Mouse (Mus musculus) kidney, adult 18-20 months (tissue): ENCODE measurements around the gene Rad51b.
"Not testable (repeated sequence)": the region's sequence is repeated elsewhere in the genome, so short reads cannot be mapped to it uniquely, and the experiment has no call there.

Source experiments
- DNase-seq: peaks from one replicate; pipeline ENCODE4 v3.0.0; 2021

Gene Rad51b

DNA sequence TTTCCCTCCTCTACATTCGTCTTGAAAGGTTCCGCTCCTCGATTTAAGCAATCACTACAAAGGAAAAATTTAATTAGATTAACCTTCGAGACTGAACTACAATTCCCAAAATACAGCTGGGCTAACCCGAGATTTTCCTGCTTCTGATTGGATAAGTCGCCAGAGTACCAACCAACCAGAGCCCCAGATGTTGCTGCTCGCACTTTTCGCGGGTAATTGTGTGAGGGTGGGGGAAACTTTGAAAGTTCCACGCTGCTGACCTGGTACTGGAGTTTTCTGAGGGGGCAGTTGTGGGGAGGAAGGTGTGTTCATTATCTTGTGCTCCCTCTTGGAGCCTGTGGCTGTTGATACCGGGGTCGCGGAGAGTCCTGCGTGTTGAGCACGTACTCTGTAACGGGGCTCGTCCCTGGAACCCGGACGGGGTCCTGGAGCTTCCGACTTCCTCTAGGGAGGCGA lies at the start of gene Rad51b:
Gene Rad51b (plus strand): TSS at position 162 of the 456 bp plus-strand sequence.
- DNase-seq: peak; percentile 68

- DNase-seq: no peak
Measured at GRCm38 (mm10) chr12:79248110-79248509, 49.0 kb upstream of the Rad51b start.

DNA sequence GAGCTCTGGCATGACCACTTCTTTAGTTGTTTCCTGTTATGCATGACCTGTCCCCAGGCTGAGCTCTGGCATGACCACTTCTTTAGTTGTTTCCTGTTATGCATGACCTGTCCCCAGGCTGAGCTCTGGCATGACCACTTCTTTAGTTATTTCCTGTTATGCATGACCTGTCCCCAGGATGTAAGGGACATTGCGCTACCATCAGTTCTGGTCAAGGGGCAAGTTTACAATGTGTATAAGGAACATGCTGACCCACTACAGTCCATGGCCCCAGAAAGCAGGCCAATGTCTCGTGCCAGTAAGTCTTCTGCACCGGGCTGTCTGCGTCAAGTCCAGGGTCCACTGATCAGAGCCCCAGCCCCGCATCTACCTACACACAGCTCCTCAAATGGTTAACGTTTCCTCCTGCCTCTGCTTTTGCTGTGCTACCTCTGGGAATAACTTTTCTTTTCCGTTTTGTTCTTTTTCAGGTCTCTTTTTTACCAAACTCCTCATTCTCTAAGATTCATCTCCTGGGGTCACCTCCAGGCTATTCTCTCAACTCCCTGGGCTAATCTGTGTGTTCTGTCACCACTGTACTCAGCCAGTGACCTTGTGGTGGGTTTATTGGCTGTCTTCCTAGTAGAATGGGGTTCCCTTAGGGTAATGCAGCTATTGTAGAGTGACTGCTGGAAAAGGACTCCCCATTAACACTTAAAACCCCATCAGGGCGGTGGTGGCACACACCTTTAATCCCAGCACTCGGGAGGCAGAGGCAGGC lies 43.6 kb upstream of the Rad51b start:
- DNase-seq: peak; percentile 32

- DNase-seq: no peak
Measured at GRCm38 (mm10) chr12:79254975-79255374, 42.1 kb upstream of the Rad51b start.

- no peak for DNase-seq
Measured at GRCm38 (mm10) chr12:79260154-79260553, 36.9 kb upstream of the Rad51b start.

DNA sequence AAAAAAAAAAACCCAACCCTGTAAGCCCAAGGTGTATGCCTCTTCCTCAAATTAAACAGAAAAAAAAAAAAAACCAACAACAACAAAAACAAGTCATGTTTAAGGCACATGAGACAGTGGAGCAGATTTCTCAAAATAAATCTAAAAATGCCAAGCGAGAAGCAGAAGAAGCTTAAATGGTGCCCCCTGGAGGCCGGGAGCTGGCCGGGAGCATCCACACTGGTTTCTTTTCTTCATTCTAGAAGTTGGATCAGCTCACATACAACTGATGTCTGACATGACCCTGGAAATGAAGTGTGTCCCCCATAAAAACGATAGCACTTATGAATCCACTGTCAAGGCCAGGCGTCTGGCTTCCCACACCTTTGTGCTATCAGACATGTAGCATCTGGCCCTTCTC lies 36.0 kb upstream of the Rad51b start:
- DNase-seq: peak; percentile 35

DNA sequence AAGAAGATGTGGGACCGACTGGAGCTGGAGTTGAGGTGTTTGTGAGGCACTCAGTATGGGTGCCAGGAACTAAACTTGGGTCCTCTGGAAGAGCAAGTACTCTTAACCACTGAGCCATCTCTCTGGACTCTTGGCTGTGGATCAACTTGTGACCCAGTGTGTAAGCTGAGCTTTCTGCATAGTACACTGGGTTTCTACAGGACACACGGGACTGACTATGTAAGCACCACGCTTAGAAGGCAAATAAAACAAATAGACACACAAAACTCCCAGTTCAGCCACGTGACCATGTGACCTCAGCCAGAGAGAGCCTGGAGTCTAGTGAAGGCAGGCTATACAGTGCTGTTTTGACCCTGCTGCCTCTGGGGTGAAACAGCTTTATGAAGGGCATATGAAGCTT lies 24.5 kb upstream of the Rad51b start:
- no peak for DNase-seq

GRCm38 (mm10) chr12:79279513-79280115 lies 17.5 kb upstream of the Rad51b start:
- DNase-seq: no peak

- no peak for DNase-seq
Measured at GRCm38 (mm10) chr12:79282595-79282994, 14.5 kb upstream of the Rad51b start.

DNA sequence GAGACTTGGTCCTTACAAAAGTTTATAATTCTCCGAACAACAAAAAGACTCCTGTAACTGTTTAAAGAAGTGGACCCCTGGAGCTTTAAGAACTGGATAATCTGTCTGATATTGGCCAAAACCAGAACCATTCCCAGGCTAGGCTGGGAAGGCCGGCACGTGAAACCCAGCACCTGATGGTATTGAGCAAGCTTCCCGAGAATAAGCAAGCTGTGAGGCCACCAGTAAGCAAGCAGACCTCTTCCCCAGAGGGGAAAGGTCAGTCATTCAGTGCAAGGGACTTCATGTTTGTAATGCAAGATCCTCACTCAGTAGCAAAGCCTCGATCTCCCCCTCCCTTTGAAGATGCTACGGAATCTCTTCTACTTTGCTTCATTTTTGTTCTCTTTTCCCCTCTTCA lies 4.2 kb upstream of the Rad51b start:
- peak; percentile 11 for DNase-seq

DNA sequence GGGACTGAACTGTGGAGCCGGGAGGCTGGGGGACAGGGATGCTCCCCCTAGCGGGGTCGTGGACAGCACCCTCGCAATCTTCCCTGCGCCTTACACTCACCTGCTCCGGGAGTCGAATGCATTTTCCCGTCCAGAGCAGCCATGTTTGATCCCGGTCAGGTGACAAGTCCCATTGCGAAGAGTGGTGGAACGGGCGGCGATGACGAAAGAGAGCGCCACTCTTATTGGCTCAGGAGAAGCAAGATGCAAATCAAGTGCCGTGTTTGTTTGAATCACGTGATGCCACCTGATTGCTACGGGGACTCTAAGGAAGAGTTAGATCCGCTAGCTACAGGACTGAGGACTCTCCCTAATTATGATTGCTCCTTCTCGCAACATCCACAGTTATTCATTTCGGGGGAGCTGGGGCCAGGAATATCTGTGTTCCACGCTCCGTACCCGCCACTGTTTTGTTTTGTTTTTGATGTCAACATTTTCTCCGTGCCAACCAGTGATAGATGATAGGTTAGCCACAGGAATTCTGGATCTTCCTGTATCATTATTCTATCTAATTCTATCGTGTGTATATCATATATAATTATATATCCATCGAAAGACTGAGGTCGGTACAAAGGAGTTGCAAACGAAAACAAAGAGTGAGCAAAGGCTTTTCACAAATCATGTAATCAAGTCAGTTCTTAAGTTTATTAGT lies 811 bp upstream of the Rad51b start, which contains the start of gene Zfyve26:
Gene Zfyve26 (minus strand): TSS at position 179 of the 691 bp plus-strand sequence.
- peak; percentile 93 for DNase-seq

DNA sequence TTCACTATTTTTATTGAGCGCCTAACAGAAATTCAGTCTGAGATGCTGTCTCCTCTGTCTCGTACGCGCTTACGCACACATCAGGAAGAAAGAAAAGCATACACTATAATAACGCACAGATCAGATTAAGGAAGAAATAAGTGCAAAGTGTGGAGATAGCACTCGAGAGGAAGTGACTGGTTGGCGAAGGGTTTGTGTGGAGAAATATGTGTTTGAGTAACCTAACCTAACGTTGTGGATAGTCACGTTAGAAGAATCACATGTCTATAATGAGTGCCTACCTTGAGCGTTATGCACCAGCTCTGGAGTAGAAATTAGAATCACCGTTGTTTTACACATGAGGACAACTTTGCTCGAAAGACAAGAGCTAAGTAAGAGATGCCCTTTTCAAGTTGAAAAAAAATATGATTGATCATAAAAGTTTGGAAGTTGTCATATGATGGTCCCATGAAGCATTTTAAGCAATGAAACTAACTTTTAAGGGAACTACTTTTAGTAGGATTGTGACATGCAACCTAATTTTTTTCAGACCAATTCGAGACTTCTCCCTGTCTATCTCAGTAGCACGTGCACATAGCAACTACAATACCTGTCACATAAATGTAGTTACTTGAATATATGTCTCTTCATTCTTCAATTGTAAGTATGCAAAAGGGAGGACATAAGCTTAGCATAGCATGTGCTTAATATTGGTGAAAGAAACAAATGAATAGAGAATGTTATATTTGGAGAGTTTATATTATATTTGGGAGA lies 978 bp downstream of the Rad51b start:
- DNase-seq: no peak

DNA sequence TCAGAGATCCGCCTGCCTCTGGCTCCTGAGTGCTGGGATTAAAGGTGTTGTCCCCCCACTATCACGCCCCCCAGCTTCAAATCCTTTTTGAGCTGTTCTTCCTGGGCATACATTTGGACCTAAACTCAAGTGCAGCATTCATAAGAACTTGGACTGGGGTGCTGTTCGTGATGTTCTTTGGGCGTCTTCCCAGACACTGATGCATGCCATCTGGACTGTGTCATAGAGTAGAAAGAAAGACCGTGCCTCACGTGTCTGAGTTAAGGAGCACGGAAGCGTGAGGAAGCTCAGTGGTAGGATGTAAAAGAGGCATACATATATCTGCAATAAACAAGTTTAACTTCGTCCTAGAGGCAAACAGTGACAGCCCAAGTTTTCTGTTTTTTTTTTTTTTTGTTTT lies 4.7 kb downstream of the Rad51b start:
- DNase-seq: peak; percentile 16

DNA sequence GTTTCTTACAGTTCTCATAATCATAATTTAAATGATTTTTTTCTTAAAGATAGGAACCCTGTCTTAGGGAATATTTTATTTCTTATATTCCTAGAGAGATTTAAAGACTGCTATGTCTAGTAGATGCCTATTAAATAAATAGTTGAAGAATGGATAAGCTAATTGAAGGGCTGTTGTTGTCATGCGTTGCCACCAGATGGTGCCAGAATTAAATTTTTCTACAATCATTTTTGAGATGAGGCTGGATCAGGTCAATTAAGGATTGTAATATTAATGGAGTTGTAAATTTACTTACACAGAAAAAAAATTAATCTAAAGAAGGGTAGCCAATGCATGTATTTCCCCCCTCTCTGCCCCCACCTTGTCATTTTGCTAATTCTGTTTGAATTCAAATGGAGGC lies 8.0 kb downstream of the Rad51b start:
- DNase-seq: no peak

GRCm38 (mm10) chr12:79306013-79306412 lies 8.9 kb downstream of the Rad51b start:
- DNase-seq: no peak

DNA sequence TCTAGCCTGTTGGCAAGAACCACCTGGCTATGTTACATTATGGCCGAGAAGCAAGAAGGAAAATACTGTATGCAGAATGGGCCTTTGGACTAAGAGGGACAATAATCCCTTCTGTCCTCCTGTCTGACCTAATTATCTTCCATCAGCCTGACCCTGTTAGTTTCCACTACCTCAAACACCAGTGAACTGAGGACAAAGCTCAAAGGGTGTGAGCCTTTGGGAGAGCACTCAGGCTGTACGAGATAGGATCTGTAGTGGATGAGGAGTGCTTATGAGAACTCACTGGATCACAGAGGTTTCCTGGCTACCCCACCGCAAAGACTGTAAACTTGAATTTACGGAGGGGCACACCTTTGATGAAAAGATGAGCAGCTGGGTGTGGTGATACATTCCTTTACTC lies 16.6 kb downstream of the Rad51b start:
- no peak for DNase-seq

- no peak for DNase-seq
Measured at GRCm38 (mm10) chr12:79317339-79317738, 20.3 kb downstream of the Rad51b start.

GRCm38 (mm10) chr12:79320895-79321294 lies 23.8 kb downstream of the Rad51b start:
- no peak for DNase-seq

- DNase-seq: not testable (repeated sequence)
Measured at GRCm38 (mm10) chr12:79322539-79322938, 25.5 kb downstream of the Rad51b start.

- no peak for DNase-seq
Measured at GRCm38 (mm10) chr12:79326236-79326635, 29.2 kb downstream of the Rad51b start.

- DNase-seq: no peak
Measured at GRCm38 (mm10) chr12:79326745-79327144, 29.7 kb downstream of the Rad51b start.

- DNase-seq: no peak
Measured at GRCm38 (mm10) chr12:79327868-79328267, 30.8 kb downstream of the Rad51b start.

DNA sequence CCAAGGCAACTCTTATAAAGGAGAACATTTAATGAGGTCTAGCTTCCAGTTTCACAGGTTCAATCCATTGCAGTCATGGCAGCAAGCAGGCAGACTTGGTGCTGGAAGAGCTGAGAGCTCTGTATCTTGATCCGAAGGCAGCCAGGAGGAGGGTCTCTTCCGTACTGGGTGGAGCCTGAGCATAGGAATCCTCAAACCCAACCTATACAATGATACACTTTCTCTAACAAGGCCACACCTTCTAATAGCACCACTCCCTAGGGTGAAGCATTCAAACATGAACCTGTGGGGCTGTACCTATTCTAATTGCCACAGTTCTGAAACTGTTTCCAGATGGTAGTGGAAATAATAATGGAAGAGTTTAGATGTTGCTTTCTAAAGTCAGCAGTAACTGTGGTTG lies 33.5 kb downstream of the Rad51b start:
- DNase-seq: no peak
